Mouse (Mus musculus): ENCODE measurements around the gene Myom1.

DNA sequence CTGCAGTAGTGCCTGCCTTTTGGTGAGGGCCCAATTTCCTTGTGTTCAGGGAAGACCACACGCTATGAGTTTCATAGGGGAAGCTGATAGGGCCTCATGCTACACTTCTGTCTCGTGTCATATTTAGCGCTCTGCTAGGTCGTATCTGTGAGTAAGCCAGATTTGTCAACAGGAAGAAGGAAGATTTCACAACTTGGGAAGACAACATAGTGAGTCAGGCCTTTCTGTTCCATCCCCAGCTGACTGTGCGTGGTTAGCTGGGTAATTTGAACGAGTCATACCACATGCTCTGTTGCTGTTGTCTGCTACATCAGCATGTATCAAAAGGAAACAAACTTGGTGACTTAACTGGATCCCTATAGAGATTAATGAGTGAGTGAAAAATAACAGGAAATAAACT, 162.6 kb downstream of the Myom1 start:
- TF ChIP-seq CTCF (IDR thresholded peaks at IDR 0.05; ENCODE audit: insufficient read depth, low read length), result no peak
- no peak for TF ChIP-seq POLR2A (IDR thresholded peaks at IDR 0.05; ENCODE audit: borderline replicate concordance, extremely low read depth, low read depth, low read length)
